Mouse (Mus musculus): Measurements from ENCODE around the gene Slc1a4. TPM values are rescaled to one million over a fixed set of nuclear protein-coding genes. Genes with fewer than 3 reads are reported as not detected.
A peak's percentile ranks its signal among the peaks of the same experiment; 100 is the strongest.

Slc1a4 gene
- polyA plus RNA-seq, 1 experiment: 8.6 TPM

DNA sequence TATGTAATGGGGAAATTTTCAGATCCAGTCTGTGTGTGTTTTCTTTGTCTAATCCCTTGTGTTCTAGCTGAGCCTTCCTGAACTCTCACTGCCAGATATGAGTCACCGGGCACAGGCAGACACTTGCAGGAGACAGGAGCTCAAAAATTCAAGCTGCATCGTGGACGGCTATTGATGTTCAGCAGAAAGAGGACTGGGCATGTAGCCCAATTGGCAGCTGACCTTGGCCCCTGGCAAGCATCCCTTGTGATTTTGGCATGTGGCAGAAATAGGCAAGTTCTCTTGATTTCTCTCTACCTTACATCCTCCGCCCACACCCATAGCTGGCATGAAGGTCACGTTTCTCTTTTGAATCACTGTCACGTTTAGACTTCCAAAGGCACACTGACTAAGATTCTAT, 15.0 kb upstream of the Slc1a4 start:
- no peak for TF ChIP-seq GATA1 (IDR thresholded peaks at IDR 0.05; ENCODE audit: borderline replicate concordance, low read length)
- no peak for TF ChIP-seq FLI1 (IDR thresholded peaks at IDR 0.05; ENCODE audit: low read length)
- no peak overlapping the region for H3K4me3 ChIP-seq (replicated peaks)
- H3K36me3 ChIP-seq (replicated peaks; ENCODE audit: low read length): no peaks in the 10 kb centered on the region
- H3K27me3 ChIP-seq (replicated peaks): no peaks in the 10 kb centered on the region
- H3K4me1 ChIP-seq: peaks cover 31% of the 10 kb centered on the region
- H3K9me3 ChIP-seq: peaks cover under 1% of the 10 kb centered on the region; the same call in 1 of the 2 replicates

DNA sequence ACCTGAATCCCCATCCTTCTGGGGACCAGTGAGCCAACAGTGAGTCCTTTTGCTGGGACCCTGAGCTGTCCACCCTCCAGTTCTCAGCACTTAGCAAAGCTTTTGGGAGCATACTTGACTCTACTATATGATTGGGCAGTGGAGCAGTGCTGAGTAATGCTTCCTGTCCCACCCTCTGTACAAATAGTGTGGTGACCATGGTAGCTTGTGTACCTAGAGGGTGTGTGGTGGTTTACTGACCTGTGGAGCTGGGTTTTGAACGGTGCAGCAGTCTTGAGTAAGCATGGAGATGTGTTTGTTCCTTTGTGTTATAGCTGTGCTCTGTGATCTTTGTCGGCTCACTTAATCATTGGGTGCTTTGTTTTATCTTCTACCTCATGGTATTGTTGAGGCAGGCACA, 13.9 kb upstream of the Slc1a4 start:
- Histone ChIP-seq H3K36me3 (replicated peaks; ENCODE audit: low read length) (no peaks in the 10 kb centered on the region), H3K27me3 (replicated peaks) (no peaks in the 10 kb centered on the region), H3K4me1 (peaks cover 39% of the 10 kb centered on the region), H3K9me3 (peaks cover 7% of the 10 kb centered on the region; the same call in 1 of the 2 replicates), H3K4me3 (replicated peaks) (no peak overlapping the region)
- TF ChIP-seq GATA1 (IDR thresholded peaks at IDR 0.05; ENCODE audit: borderline replicate concordance, low read length) (no peak), FLI1 (IDR thresholded peaks at IDR 0.05; ENCODE audit: low read length) (no peak)

DNA sequence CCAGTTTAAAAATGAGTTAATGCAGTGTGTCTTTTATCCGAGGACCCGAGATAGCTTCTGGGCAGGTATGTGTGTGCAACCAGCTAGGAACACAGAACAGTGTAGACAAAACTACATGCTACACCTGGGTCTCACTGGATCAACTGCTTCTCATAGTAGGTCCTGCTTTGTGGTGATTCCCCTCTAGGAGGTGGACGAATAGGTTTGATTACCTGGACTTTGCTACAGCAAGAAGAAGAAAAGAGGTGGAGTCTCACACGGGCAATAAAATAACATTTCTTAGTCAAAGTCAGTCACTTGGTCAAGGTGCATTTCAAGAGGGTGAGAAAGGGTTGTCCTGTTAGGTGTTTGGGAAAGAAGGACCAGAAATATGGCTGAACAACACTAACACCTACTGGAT, 11.4 kb upstream of the Slc1a4 start:
- H3K36me3 ChIP-seq (replicated peaks; ENCODE audit: low read length): no peaks in the 10 kb centered on the region
- no peaks in the 10 kb centered on the region for H3K27me3 ChIP-seq (replicated peaks)
- TF ChIP-seq FLI1 (IDR thresholded peaks at IDR 0.05; ENCODE audit: low read length) (no peak), GATA1 (IDR thresholded peaks at IDR 0.05; ENCODE audit: borderline replicate concordance, low read length) (no peak)
- peaks cover 45% of the 10 kb centered on the region for H3K4me1 ChIP-seq
- peaks cover 7% of the 10 kb centered on the region; the same call in 1 of the 2 replicates for H3K9me3 ChIP-seq
- H3K4me3 ChIP-seq (replicated peaks): no peak overlapping the region

DNA sequence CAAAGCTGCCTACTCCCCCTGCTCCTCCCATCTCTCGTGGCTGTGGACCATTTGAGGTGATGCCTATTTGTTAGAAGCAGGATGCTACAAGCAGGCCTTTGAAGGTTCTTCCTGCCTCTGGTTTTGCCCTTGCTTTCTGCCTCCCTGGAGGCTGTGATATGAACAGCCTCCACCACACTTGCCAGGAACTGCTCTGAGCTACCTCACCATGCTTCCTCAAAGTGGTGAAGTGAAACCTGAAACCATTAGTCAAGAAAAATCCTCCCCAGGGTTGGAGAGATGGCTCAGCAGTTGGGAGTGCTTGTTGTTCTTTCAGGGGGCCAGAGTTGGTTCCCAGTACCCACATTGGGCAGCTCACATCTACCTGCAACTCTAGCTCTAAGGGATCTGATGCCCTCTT, 9.1 kb upstream of the Slc1a4 start:
- TF ChIP-seq GATA1 (IDR thresholded peaks at IDR 0.05; ENCODE audit: borderline replicate concordance, low read length) (no peak), FLI1 (IDR thresholded peaks at IDR 0.05; ENCODE audit: low read length) (no peak)
- H3K4me3 ChIP-seq (replicated peaks): peak overlapping the region; percentile 24
- H3K36me3 ChIP-seq (replicated peaks; ENCODE audit: low read length): no peaks in the 10 kb centered on the region
- H3K27me3 ChIP-seq (replicated peaks): no peaks in the 10 kb centered on the region
- peaks cover 7% of the 10 kb centered on the region; the same call in 1 of the 2 replicates for H3K9me3 ChIP-seq
- peaks cover 39% of the 10 kb centered on the region for H3K4me1 ChIP-seq

DNA sequence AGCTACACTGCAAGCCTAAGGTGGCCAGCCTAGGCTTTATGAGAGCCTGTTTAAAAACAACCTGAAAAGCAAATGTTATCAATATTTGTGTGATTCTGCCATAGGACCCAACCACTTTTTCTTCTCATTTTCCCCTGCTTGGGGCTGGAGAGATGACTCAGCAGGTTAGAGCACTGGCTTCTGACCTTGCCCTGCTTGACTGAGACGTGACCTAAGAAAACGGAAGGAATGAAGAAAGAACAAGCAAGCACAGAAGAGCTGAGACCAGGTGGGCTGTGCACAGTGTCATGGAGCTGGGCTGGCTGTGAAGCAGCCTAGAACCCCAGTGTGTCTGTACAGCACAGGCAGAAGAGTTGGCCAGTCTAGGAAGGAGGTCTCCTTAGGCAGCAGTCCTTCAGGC, 6.2 kb upstream of the Slc1a4 start:
- H3K4me1 ChIP-seq: peaks cover 31% of the 10 kb centered on the region
- TF ChIP-seq GATA1 (IDR thresholded peaks at IDR 0.05; ENCODE audit: borderline replicate concordance, low read length) (no peak), FLI1 (IDR thresholded peaks at IDR 0.05; ENCODE audit: low read length) (no peak)
- H3K36me3 ChIP-seq (replicated peaks; ENCODE audit: low read length): no peaks in the 10 kb centered on the region
- H3K27me3 ChIP-seq (replicated peaks): no peaks in the 10 kb centered on the region
- H3K9me3 ChIP-seq: peaks cover 7% of the 10 kb centered on the region; the same call in 1 of the 2 replicates
- peak overlapping the region; percentile 17 for H3K4me3 ChIP-seq (replicated peaks)

DNA sequence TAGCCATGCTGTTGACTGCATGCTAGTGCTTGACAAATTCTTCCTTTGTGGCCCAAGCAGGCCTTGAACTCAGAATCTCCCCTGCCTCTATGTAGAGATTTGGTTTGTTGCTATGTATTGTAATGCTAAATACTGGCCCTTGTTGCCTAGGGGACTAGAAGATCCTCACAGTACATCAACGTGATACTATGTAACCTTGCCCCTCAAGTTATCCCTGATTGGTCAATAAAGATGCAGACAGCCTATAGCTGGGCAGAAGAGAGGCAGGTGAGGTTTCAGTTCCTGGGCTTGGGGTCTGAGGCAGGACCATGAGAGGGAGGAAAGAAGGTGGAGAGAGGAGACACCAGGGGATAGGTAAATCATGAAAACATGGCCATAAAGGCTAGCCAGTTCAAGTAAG, 1.8 kb upstream of the Slc1a4 start:
- Histone ChIP-seq H3K9me3 (no peaks in the 10 kb centered on the region), H3K27me3 (replicated peaks) (no peaks in the 10 kb centered on the region), H3K4me3 (replicated peaks) (no peak overlapping the region), H3K4me1 (peaks cover 47% of the 10 kb centered on the region), H3K36me3 (replicated peaks; ENCODE audit: low read length) (peaks cover under 1% of the 10 kb centered on the region)
- TF ChIP-seq FLI1 (IDR thresholded peaks at IDR 0.05; ENCODE audit: low read length) (no peak), GATA1 (IDR thresholded peaks at IDR 0.05; ENCODE audit: borderline replicate concordance, low read length) (no peak)

DNA sequence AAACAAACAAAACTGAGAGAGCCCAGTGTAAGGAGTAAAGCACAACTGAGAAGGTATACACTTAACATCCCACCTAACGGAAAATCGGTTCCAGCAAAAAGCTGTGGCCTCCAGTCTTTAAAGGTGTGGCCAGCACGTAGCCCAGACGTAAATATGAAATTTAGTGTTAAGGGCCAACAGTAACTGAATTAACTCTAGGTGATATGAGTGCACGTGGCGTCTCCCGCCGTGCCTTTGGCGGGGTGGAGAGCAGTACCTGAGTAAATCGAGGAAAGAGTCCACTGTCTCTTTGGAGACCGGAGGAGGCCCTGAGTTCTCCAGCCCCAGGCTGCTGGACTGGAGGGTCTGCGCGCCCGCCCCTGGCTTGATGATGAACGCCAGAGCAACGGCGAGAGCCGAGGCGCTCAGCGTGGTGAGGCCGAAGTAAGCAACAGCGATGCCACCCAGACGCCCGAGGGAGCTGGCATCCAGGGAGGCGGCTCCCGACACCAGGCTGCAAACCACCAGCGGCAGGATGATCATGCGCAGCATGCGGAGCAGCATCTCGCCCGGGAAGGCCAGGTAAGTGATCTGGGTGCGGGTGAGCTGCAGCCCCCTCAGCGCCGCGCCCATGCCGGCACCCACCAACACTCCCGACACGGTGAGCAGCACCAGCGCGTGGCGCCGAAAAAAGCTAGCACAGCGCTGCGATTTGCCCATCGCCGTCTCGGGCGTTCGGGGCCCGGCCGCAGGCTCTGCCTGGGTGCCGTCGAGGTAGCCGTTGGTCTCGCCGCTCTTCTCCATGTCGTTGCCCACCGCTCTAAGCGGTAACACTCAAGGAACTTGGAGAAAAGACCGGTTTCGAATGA, 599 bp downstream of the Slc1a4 start:
- Histone ChIP-seq H3K27me3 (replicated peaks) (no peaks in the 10 kb centered on the region), H3K9me3 (no peaks in the 10 kb centered on the region), H3K36me3 (replicated peaks; ENCODE audit: low read length) (peaks cover 16% of the 10 kb centered on the region), H3K4me1 (peaks cover 58% of the 10 kb centered on the region), H3K4me3 (replicated peaks) (peak overlapping the region; percentile 99)
- TF ChIP-seq GATA1 (IDR thresholded peaks at IDR 0.05; ENCODE audit: borderline replicate concordance, low read length) (no peak), FLI1 (IDR thresholded peaks at IDR 0.05; ENCODE audit: low read length) (no peak)

DNA sequence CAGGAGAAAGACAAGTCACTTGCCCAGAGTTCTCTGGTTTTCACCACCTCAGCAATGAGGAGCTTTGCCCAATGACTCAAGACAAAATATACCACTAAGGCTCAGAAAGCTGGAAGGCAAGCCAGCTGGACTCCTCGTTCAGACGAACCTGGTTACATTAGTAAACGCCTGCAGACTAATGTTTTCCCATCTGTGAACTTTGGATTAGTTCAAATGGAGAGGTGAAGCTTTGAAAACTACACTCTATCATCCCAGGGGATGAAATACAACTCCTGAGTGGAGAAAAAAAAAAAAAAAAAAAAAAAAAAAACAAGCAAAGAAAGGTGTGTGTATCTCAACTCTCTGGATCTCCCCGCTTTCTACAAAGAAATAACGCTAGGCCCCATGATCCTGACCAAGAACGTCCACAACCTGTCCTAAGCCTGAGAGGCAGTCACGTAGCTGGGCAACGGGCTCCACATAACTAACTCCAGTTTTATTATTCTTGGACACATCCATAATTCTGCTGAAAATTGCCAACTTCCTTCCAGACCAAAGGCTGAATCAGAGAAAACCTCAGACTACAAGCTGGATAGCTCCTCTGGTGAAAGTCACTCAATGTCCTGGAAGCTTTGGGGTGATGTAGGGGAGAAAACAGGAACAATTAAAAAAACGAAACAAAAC, 1.4 kb downstream of the Slc1a4 start:
- Histone ChIP-seq H3K4me3 (replicated peaks) (peak overlapping the region; percentile 99), H3K27me3 (replicated peaks) (no peaks in the 10 kb centered on the region), H3K36me3 (replicated peaks; ENCODE audit: low read length) (peaks cover 24% of the 10 kb centered on the region), H3K9me3 (no peaks in the 10 kb centered on the region), H3K4me1 (peaks cover 65% of the 10 kb centered on the region)
- no peak for TF ChIP-seq GATA1 (IDR thresholded peaks at IDR 0.05; ENCODE audit: borderline replicate concordance, low read length)
- TF ChIP-seq FLI1 (IDR thresholded peaks at IDR 0.05; ENCODE audit: low read length): no peak

DNA sequence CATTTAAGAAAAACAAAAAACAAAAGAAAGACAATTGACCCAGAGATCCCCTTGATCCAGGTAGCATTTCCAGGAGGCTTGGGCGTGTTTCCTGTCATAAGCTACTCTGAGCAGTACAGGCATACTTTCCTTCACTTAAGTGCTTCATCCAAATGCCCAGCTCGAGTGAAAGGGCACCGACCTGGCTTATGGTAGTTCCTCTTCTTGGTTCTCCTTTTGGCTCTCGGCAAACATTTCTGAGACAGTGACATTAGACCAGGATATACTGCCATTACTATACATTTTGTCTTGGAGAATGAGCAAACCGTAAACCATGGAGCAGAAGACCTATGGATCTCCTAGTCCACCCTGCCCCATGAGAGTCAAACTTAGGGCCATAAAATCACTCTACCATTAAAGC, 2.8 kb downstream of the Slc1a4 start:
- Histone ChIP-seq H3K4me3 (replicated peaks) (peak overlapping the region; percentile 99), H3K9me3 (no peaks in the 10 kb centered on the region), H3K27me3 (replicated peaks) (no peaks in the 10 kb centered on the region), H3K4me1 (peaks cover 79% of the 10 kb centered on the region), H3K36me3 (replicated peaks; ENCODE audit: low read length) (peaks cover 27% of the 10 kb centered on the region)
- no peak for TF ChIP-seq GATA1 (IDR thresholded peaks at IDR 0.05; ENCODE audit: borderline replicate concordance, low read length)
- no peak for TF ChIP-seq FLI1 (IDR thresholded peaks at IDR 0.05; ENCODE audit: low read length)

DNA sequence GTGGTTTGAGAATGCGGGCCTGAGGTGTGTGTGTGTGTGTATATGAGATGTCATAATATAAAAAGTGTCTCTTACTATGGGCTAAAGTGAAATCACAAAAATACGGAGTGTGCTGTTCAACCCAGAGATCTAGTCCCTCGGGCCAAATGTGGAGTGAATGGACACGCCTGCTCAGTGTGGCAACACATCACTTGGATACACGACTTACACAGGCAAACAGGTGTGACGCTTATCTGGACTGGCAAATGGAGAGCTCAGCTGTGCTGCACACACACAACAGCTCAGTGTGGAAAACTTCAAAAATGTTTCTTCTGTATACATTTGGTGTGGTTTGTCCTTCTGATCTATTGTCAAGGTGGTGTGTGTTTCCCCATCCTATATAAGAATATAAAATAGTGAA, 3.7 kb downstream of the Slc1a4 start:
- no peaks in the 10 kb centered on the region for H3K27me3 ChIP-seq (replicated peaks)
- H3K36me3 ChIP-seq (replicated peaks; ENCODE audit: low read length): peaks cover 32% of the 10 kb centered on the region
- H3K4me1 ChIP-seq: peaks cover 80% of the 10 kb centered on the region
- no peak for TF ChIP-seq FLI1 (IDR thresholded peaks at IDR 0.05; ENCODE audit: low read length)
- TF ChIP-seq GATA1 (IDR thresholded peaks at IDR 0.05; ENCODE audit: borderline replicate concordance, low read length): no peak
- no peaks in the 10 kb centered on the region for H3K9me3 ChIP-seq
- H3K4me3 ChIP-seq (replicated peaks): peak overlapping the region; percentile 33

Measured in megakaryocyte, embryonic 14.5 days (primary cell).